Mouse (Mus musculus): Measurements from ENCODE around the gene Urb2. TPM values are rescaled to one million over a fixed set of nuclear protein-coding genes. Genes with fewer than 3 reads are reported as not detected.

The Urb2 gene
- 4.0 and 5.7 TPM in 2 replicates for polyA plus RNA-seq (2014; fragmentation: Nextera tagmentation; extraction: Ambion mirVana)

GRCm38 (mm10) chr8:124021237-124022227 is at the start of gene Urb2, which contains the start of gene Taf5l:
Gene Urb2 (plus strand): TSS chr8:124021508.
Gene Taf5l (minus strand): TSS chr8:124021397.
- H3K4me2 ChIP-seq (ENCODE audit: low read length) = peak within 1 kb of the TSS; percentile 78
- H3K4me3 ChIP-seq (replicated peaks; ENCODE audit: low read depth, low read length) = peak within 1 kb of the TSS; percentile 78
- WGBS = under 1% methylated on average over 74 of the region's 74 CpGs
- ATAC-seq (ENCODE audit: low FRiP score, low TSS enrichment) = peak; percentile 93
- H3K36me3 ChIP-seq (ENCODE audit: control insufficient read depth, insufficient read depth, low read length) = peaks cover 16% of the 10 kb centered on the region
- peak; percentile 97 for DNase-seq
- H3K27me3 ChIP-seq (ENCODE audit: control insufficient read depth, insufficient read depth, low read length) = no peaks in the 10 kb centered on the region
- H3K9me3 ChIP-seq (ENCODE audit: control insufficient read depth, low read length) = no peaks in the 10 kb centered on the region
- H3K4me1 ChIP-seq (ENCODE audit: control insufficient read depth, insufficient read depth, low read length) = peaks cover 18% of the 10 kb centered on the region
- peak within 1 kb of the TSS; percentile 89 for H3K27ac ChIP-seq (replicated peaks; ENCODE audit: low read depth, low read length)
- peak within 1 kb of the TSS; percentile 72 for H3K9ac ChIP-seq (replicated peaks; ENCODE audit: low read length)

GRCm38 (mm10) chr8:123973495-123973894 is 47.8 kb upstream of the Urb2 start:
- ATAC-seq (ENCODE audit: low FRiP score, low TSS enrichment) (no peak), DNase-seq (no peak)
- no peak overlapping the region for H3K9ac ChIP-seq (replicated peaks; ENCODE audit: low read length)
- no peaks in the 10 kb centered on the region for H3K9me3 ChIP-seq (ENCODE audit: control insufficient read depth, low read length)
- no peak overlapping the region for H3K4me2 ChIP-seq (ENCODE audit: low read length)
- H3K4me3 ChIP-seq (replicated peaks; ENCODE audit: low read depth, low read length) = no peak overlapping the region
- no peak overlapping the region for H3K27ac ChIP-seq (replicated peaks; ENCODE audit: low read depth, low read length)
- H3K36me3 ChIP-seq (ENCODE audit: control insufficient read depth, insufficient read depth, low read length) = peaks cover 13% of the 10 kb centered on the region; the same call in 1 of the 2 replicates
- no peaks in the 10 kb centered on the region for H3K27me3 ChIP-seq (ENCODE audit: control insufficient read depth, insufficient read depth, low read length)
- WGBS = 86% methylated on average over 1 of the region's 1 CpGs
- H3K4me1 ChIP-seq (ENCODE audit: control insufficient read depth, insufficient read depth, low read length) = no peaks in the 10 kb centered on the region

GRCm38 (mm10) chr8:123977499-123977898 is 43.8 kb upstream of the Urb2 start:
- Histone ChIP-seq H3K36me3 (ENCODE audit: control insufficient read depth, insufficient read depth, low read length) (no peaks in the 10 kb centered on the region), H3K4me2 (ENCODE audit: low read length) (no peak overlapping the region), H3K27me3 (ENCODE audit: control insufficient read depth, insufficient read depth, low read length) (no peaks in the 10 kb centered on the region), H3K9ac (replicated peaks; ENCODE audit: low read length) (no peak overlapping the region), H3K4me1 (ENCODE audit: control insufficient read depth, insufficient read depth, low read length) (peaks cover 13% of the 10 kb centered on the region), H3K27ac (replicated peaks; ENCODE audit: low read depth, low read length) (no peak overlapping the region), H3K9me3 (ENCODE audit: control insufficient read depth, low read length) (no peaks in the 10 kb centered on the region), H3K4me3 (replicated peaks; ENCODE audit: low read depth, low read length) (no peak overlapping the region)
- 97% methylated on average over 4 of the region's 4 CpGs for WGBS
- DNase-seq (no peak), ATAC-seq (ENCODE audit: low FRiP score, low TSS enrichment) (no peak)

- Histone ChIP-seq H3K36me3 (ENCODE audit: control insufficient read depth, insufficient read depth, low read length) (no peaks in the 10 kb centered on the region), H3K4me1 (ENCODE audit: control insufficient read depth, insufficient read depth, low read length) (peaks cover 13% of the 10 kb centered on the region), H3K4me3 (replicated peaks; ENCODE audit: low read depth, low read length) (no peak overlapping the region), H3K4me2 (ENCODE audit: low read length) (no peak overlapping the region), H3K27me3 (ENCODE audit: control insufficient read depth, insufficient read depth, low read length) (no peaks in the 10 kb centered on the region), H3K9me3 (ENCODE audit: control insufficient read depth, low read length) (no peaks in the 10 kb centered on the region), H3K9ac (replicated peaks; ENCODE audit: low read length) (no peak overlapping the region), H3K27ac (replicated peaks; ENCODE audit: low read depth, low read length) (no peak overlapping the region)
- no peak for ATAC-seq (ENCODE audit: low FRiP score, low TSS enrichment)
- WGBS = 77% methylated on average over 14 of the region's 14 CpGs
- DNase-seq = no peak
Measured at GRCm38 (mm10) chr8:123978166-123978838, 43.0 kb upstream of the Urb2 start.

- Histone ChIP-seq H3K27me3 (ENCODE audit: control insufficient read depth, insufficient read depth, low read length) (no peaks in the 10 kb centered on the region), H3K4me1 (ENCODE audit: control insufficient read depth, insufficient read depth, low read length) (peaks cover 13% of the 10 kb centered on the region), H3K36me3 (ENCODE audit: control insufficient read depth, insufficient read depth, low read length) (no peaks in the 10 kb centered on the region), H3K27ac (replicated peaks; ENCODE audit: low read depth, low read length) (no peak overlapping the region), H3K4me2 (ENCODE audit: low read length) (no peak overlapping the region), H3K9me3 (ENCODE audit: control insufficient read depth, low read length) (no peaks in the 10 kb centered on the region), H3K4me3 (replicated peaks; ENCODE audit: low read depth, low read length) (no peak overlapping the region), H3K9ac (replicated peaks; ENCODE audit: low read length) (no peak overlapping the region)
- WGBS = 82% methylated on average over 8 of the region's 8 CpGs
- ATAC-seq (ENCODE audit: low FRiP score, low TSS enrichment) = no peak
- no peak for DNase-seq
Measured at GRCm38 (mm10) chr8:123978926-123979325, 42.4 kb upstream of the Urb2 start.

- Histone ChIP-seq H3K36me3 (ENCODE audit: control insufficient read depth, insufficient read depth, low read length) (no peaks in the 10 kb centered on the region), H3K27ac (replicated peaks; ENCODE audit: low read depth, low read length) (no peak overlapping the region), H3K9ac (replicated peaks; ENCODE audit: low read length) (no peak overlapping the region), H3K27me3 (ENCODE audit: control insufficient read depth, insufficient read depth, low read length) (no peaks in the 10 kb centered on the region), H3K9me3 (ENCODE audit: control insufficient read depth, low read length) (no peaks in the 10 kb centered on the region), H3K4me3 (replicated peaks; ENCODE audit: low read depth, low read length) (no peak overlapping the region), H3K4me2 (ENCODE audit: low read length) (no peak overlapping the region), H3K4me1 (ENCODE audit: control insufficient read depth, insufficient read depth, low read length) (peaks cover 13% of the 10 kb centered on the region)
- no peak for ATAC-seq (ENCODE audit: low FRiP score, low TSS enrichment)
- no peak for DNase-seq
- WGBS = 77% methylated on average over 4 of the region's 4 CpGs
Measured at GRCm38 (mm10) chr8:123980239-123980638, 41.1 kb upstream of the Urb2 start.

- ATAC-seq (ENCODE audit: low FRiP score, low TSS enrichment) = no peak
- no peaks in the 10 kb centered on the region for H3K36me3 ChIP-seq (ENCODE audit: control insufficient read depth, insufficient read depth, low read length)
- 55% methylated on average over 4 of the region's 4 CpGs for WGBS
- H3K9me3 ChIP-seq (ENCODE audit: control insufficient read depth, low read length) = no peaks in the 10 kb centered on the region
- no peak overlapping the region for H3K27ac ChIP-seq (replicated peaks; ENCODE audit: low read depth, low read length)
- H3K4me1 ChIP-seq (ENCODE audit: control insufficient read depth, insufficient read depth, low read length) = peaks cover 13% of the 10 kb centered on the region
- peak overlapping the region; percentile 88 for H3K4me2 ChIP-seq (ENCODE audit: low read length)
- H3K4me3 ChIP-seq (replicated peaks; ENCODE audit: low read depth, low read length) = peak overlapping the region; percentile 79
- H3K27me3 ChIP-seq (ENCODE audit: control insufficient read depth, insufficient read depth, low read length) = no peaks in the 10 kb centered on the region
- peak; percentile 4 for DNase-seq
- peak overlapping the region; percentile 29; the same call in 1 of the 2 replicates for H3K9ac ChIP-seq (replicated peaks; ENCODE audit: low read length)
Measured at GRCm38 (mm10) chr8:123981674-123982073, 39.6 kb upstream of the Urb2 start.

- H3K27me3 ChIP-seq (ENCODE audit: control insufficient read depth, insufficient read depth, low read length) = no peaks in the 10 kb centered on the region
- H3K4me2 ChIP-seq (ENCODE audit: low read length) = peak overlapping the region; percentile 88
- H3K9ac ChIP-seq (replicated peaks; ENCODE audit: low read length) = peak overlapping the region; percentile 76
- H3K9me3 ChIP-seq (ENCODE audit: control insufficient read depth, low read length) = no peaks in the 10 kb centered on the region
- peak overlapping the region; percentile 79 for H3K4me3 ChIP-seq (replicated peaks; ENCODE audit: low read depth, low read length)
- H3K4me1 ChIP-seq (ENCODE audit: control insufficient read depth, insufficient read depth, low read length) = peaks cover 13% of the 10 kb centered on the region
- 1% methylated on average over 48 of the region's 48 CpGs for WGBS
- DNase-seq (peak; percentile 37), ATAC-seq (ENCODE audit: low FRiP score, low TSS enrichment) (peak; percentile 8; the same call in 1 of the 2 replicates)
- H3K36me3 ChIP-seq (ENCODE audit: control insufficient read depth, insufficient read depth, low read length) = no peaks in the 10 kb centered on the region
- peak overlapping the region; percentile 77 for H3K27ac ChIP-seq (replicated peaks; ENCODE audit: low read depth, low read length)
Measured at GRCm38 (mm10) chr8:123982291-123982793, 39.0 kb upstream of the Urb2 start.
